8 mouse cellular contexts compared by ENCODE assay signal in genomic region chr11:78886693-78887092, GRCm38 (mm10). TPM values are rescaled to one million over a fixed set of nuclear protein-coding genes. Genes with fewer than 3 reads are reported as not detected.
A peak's percentile ranks its signal among the peaks of the same experiment; 100 is the strongest.
DNase-seq lines count a peak whose midpoint lies in the region; ATAC-seq lines count a peak whose summit lies in the region.

No protein-coding gene starts in this region.

- peak overlapping the region; percentile 90 for H3K27ac ChIP-seq in forebrain, embryonic 13.5 days
- peak overlapping the region; percentile 85 for H3K27ac ChIP-seq in limb, embryonic 12.5 days

- H3K9me3 ChIP-seq in forebrain, embryonic 13.5 days (replicated peaks): no peaks in the 10 kb centered on the region
- no peaks in the 10 kb centered on the region for H3K9me3 ChIP-seq in limb, embryonic 12.5 days

- intact Hi-C loops in gastrocnemius, postnatal 14 days (cut with DNase I; ENCODE audit: low total_unique reads): no loop called here

- no peaks in the 10 kb centered on the region for H3K36me3 ChIP-seq in forebrain, embryonic 13.5 days (ENCODE audit: poor library complexity, severe bottlenecking)
- no peaks in the 10 kb centered on the region for H3K36me3 ChIP-seq in limb, embryonic 12.5 days

- H3K4me2 ChIP-seq in forebrain, embryonic 13.5 days: peak overlapping the region; percentile 32
- no peak overlapping the region for H3K4me2 ChIP-seq in limb, embryonic 12.5 days

- H3K9ac ChIP-seq in forebrain, embryonic 13.5 days: no peak overlapping the region
- no peak overlapping the region for H3K9ac ChIP-seq in limb, embryonic 12.5 days (replicated peaks)

- WGBS in forebrain, embryonic 13.5 days: 14% methylated on average over 1 of the region's 1 CpGs
- 60% methylated on average over 1 of the region's 1 CpGs for WGBS in limb, embryonic 12.5 days

- no peaks in the 10 kb centered on the region for H3K27me3 ChIP-seq in forebrain, embryonic 13.5 days
- H3K27me3 ChIP-seq in limb, embryonic 12.5 days: no peaks in the 10 kb centered on the region

- DNase-seq in gastrocnemius, adult 18-20 months (ENCODE audit: low spot score): peak; percentile 2
- no peak for DNase-seq in gastrocnemius, postnatal 14 days
- peak; percentile 73 for DNase-seq in 416B (ENCODE audit: low read depth)
- DNase-seq in c-Kit-positive CD71-positive TER-119-positive erythroid progenitor cells, embryonic 14.5 days (ENCODE audit: low spot score): no peak
- no peak for DNase-seq in cerebellum, postnatal 36 days
- DNase-seq in layer of hippocampus, adult 9-10 months (ENCODE audit: low spot score): no peak

- no peak overlapping the region for H3K4me3 ChIP-seq in forebrain, embryonic 13.5 days
- no peak overlapping the region for H3K4me3 ChIP-seq in limb, embryonic 12.5 days (replicated peaks)

- peak; percentile 27; the same call in 1 of the 2 replicates for ATAC-seq in forebrain, embryonic 13.5 days
- ATAC-seq in limb, embryonic 12.5 days (ENCODE audit: insufficient number of reproducible peaks, insufficient read depth, low FRiP score, low TSS enrichment, low read depth): no peak

- H3K4me1 ChIP-seq in forebrain, embryonic 13.5 days: peaks cover 20% of the 10 kb centered on the region
- peaks cover 14% of the 10 kb centered on the region for H3K4me1 ChIP-seq in limb, embryonic 12.5 days (replicated peaks)

RNA-seq across cellular contexts. Expression of gene Nos2, which starts 33.9 kb away (rescaled TPM):
- 1 to 10 TPM in 1 of 2 experiments, under 1 TPM in 1; 0.66 to 1.7 TPM for total RNA-seq in gastrocnemius, adult 18-20 months (2021)
- total RNA-seq in gastrocnemius, postnatal 14 days (2021): 1 to 10 TPM; 3.6 to 4.7 TPM
- polyA plus RNA-seq in forebrain, embryonic 13.5 days (2015; fragmentation: Nextera tagmentation; extraction: Ambion mirVana): 0.57 and 0.65 TPM in 2 replicates
- 0.66 and 1.2 TPM in 2 replicates for polyA plus RNA-seq in limb, embryonic 12.5 days (2016; fragmentation: Nextera tagmentation; extraction: Ambion mirVana)

Comparison
In these comparisons a context has a peak if more than half of its experiments do, and no peak if none do; other contexts are left out.
1. DNase-seq: peak in gastrocnemius, adult 18-20 months (single experiment) and 416B (single experiment); none in gastrocnemius, postnatal 14 days (single experiment), c-Kit-positive CD71-positive TER-119-positive erythroid progenitor cells, embryonic 14.5 days (single experiment), cerebellum, postnatal 36 days (0 of 2) and layer of hippocampus, adult 9-10 months (single experiment).